Mouse (Mus musculus) stomach, embryonic 14.5 days (tissue): ENCODE measurements around the gene Tmod2. TPM values are rescaled to one million over a fixed set of nuclear protein-coding genes. Genes with fewer than 3 reads are reported as not detected.
A peak's percentile ranks its signal among the peaks of the same experiment; 100 is the strongest.

Experiments
- ATAC-seq: fragments of 200-750 bp; cut with Nextera tagmentation; 2 replicates; pipeline ENCODE4 v1.8.0; 2017; ENCODE audit warnings: low read depth, moderate TSS enrichment; ENCODE audit not compliant: insufficient number of reproducible peaks, insufficient read depth, low FRiP score
- H3K27ac ChIP-seq: fragments of 300-500 bp; sonication (generic); 2 replicates; pipeline ENCODE4 v1.5.1; 2014; ENCODE audit warnings: mild to moderate bottlenecking, low read length, moderate library complexity, mixed read lengths
- H3K27me3 ChIP-seq: fragments of 300-500 bp; sonication (generic); 2 replicates; pipeline ENCODE4 v1.6.1; 2014; ENCODE audit warnings: low read length, control low read depth, mixed read lengths; ENCODE audit not compliant: control insufficient read depth, insufficient read depth
- H3K36me3 ChIP-seq: fragments of 300-500 bp; sonication (generic); 2 replicates; pipeline ENCODE4 v1.6.1; 2014; ENCODE audit warnings: mild to moderate bottlenecking, control low read depth, low read length, moderate library complexity, mixed read lengths; ENCODE audit not compliant: control insufficient read depth, insufficient read depth
- H3K4me1 ChIP-seq: fragments of 300-500 bp; sonication (generic); 2 replicates; pipeline ENCODE4 v1.6.1; 2014; ENCODE audit warnings: low read length, control low read depth, mixed read lengths; ENCODE audit not compliant: control insufficient read depth, insufficient read depth
- H3K4me2 ChIP-seq: fragments of 300-500 bp; sonication (generic); replicated peaks from 2 replicates; pipeline ENCODE4 v1.6.1; 2014; ENCODE audit warnings: low read depth, low read length, control low read depth
- H3K4me3 ChIP-seq: fragments of 300-500 bp; sonication (generic); 2 replicates; pipeline ENCODE4 v1.5.1; 2014; ENCODE audit warnings: low read depth, low read length, control low read depth
- H3K9ac ChIP-seq: fragments of 300-500 bp; sonication (generic); replicated peaks from 2 replicates; pipeline ENCODE4 v1.6.1; 2014; ENCODE audit warnings: low read depth, mild to moderate bottlenecking, control low read depth, low read length, moderate library complexity, mixed read lengths
- H3K9me3 ChIP-seq: fragments of 300-500 bp; sonication (generic); 2 replicates; pipeline ENCODE4 v1.6.1; 2016; ENCODE audit warnings: low read depth, low read length, control low read depth; ENCODE audit not compliant: control insufficient read depth
- WGBS: fragments of 180-500 bp; shearing (Covaris S2); extraction: QIAGEN DNeasy Blood & Tissue Kit; methylation state at CpG from one replicate; pipeline ENCODE4 v1.1.7; 2014; 5-methylcytosine and 5-hydroxymethylcytosine counted together
- polyA plus RNA-seq: library from polyadenylated mRNA; unstranded; fragments of >200 nt; fragmentation: Nextera tagmentation; extraction: Ambion mirVana; gene quantifications from 2 replicates; pipeline ENCODE4 v1.2.1, GENCODE M21; 2014

Tmod2 gene
- polyA plus RNA-seq, 1 experiment from 2014 or later = 17.6 TPM

DNA sequence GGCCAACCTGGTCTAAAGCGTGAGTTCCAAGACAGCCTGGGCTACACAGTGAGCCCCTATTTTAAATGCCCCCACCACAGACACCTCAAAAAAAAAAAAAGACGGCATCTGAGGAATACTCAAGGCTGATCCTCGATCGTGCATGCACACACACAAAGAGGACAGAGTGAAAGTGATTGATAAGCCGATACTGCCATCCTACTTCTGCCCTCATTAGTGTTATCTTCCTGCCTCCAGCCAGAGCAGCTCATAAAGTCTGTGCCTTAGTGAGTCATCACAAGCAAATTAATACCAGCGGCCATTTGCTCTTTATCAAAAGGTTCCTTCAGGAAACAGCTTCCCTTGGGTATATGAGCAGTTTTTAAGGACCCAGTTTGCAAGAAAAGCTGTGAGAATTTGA is 47.5 kb downstream of the Tmod2 start:
- Histone ChIP-seq H3K4me3 (no peak overlapping the region), H3K9me3 (no peaks in the 10 kb centered on the region), H3K27ac (no peak overlapping the region), H3K9ac (no peak overlapping the region), H3K27me3 (no peaks in the 10 kb centered on the region), H3K4me2 (no peak overlapping the region), H3K36me3 (no peaks in the 10 kb centered on the region), H3K4me1 (no peaks in the 10 kb centered on the region)
- WGBS = 66% methylated on average over 6 of the region's 6 CpGs
- ATAC-seq = no peak

DNA sequence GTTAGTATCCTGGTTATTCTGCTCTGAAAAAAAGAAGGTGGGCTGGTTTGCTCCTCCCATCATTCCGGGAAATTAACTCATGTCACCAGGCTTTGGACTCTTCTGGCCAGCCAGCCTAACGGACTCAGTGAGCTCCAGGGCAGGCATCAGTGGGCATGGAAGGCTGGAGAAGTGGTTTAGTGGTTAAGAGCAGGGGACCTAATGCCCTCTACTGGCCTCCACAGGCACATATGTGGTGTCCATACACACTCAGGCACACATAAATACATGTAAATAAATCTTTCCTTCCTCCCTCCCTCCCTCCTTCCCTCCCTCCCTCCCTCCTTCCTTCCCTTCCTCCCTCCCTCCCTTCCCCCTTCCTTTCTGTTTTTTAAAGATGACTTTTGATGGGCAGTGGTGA is 47.9 kb downstream of the Tmod2 start:
- no peak overlapping the region for H3K27ac ChIP-seq
- no peak for ATAC-seq
- H3K4me1 ChIP-seq = no peaks in the 10 kb centered on the region
- H3K36me3 ChIP-seq = no peaks in the 10 kb centered on the region
- H3K4me2 ChIP-seq = no peak overlapping the region
- H3K4me3 ChIP-seq = no peak overlapping the region
- H3K27me3 ChIP-seq = no peaks in the 10 kb centered on the region
- 67% methylated on average over 2 of the region's 2 CpGs for WGBS
- H3K9ac ChIP-seq = no peak overlapping the region
- H3K9me3 ChIP-seq = no peaks in the 10 kb centered on the region

DNA sequence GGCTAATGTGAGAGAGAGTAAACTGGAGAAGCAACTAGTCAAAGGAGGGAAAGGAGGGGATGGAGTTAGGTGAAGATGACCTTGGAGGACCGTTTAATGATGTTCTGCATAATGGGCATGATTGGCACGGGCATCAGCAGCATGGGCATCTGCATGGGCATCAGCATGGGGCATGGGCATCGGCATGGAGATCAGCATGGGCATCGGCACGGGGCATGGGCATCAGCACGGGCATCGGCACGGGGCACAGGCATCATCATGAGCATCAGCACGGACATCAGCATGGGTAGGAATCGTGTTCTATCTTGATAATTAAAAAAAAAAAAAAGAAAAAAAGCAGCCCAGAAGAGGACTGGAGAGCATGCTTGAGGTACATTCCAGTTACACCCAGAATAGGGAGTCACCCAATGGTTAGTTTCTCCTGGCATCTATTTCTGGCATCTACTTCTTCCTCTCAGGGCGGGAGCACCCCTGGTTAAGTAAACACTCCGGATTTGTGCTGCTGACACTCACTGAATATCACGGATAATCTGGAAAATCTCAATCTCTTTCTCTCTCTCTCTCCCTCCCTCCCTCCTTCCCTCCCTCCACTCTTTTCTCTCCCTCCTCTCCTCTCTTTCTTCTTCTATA is 50.0 kb downstream of the Tmod2 start:
- ATAC-seq = no peak
- no peaks in the 10 kb centered on the region for H3K36me3 ChIP-seq
- H3K9me3 ChIP-seq = no peaks in the 10 kb centered on the region
- H3K4me1 ChIP-seq = peaks cover 6% of the 10 kb centered on the region
- no peaks in the 10 kb centered on the region for H3K27me3 ChIP-seq
- 78% methylated on average over 13 of the region's 13 CpGs for WGBS
- no peak overlapping the region for H3K27ac ChIP-seq
- no peak overlapping the region for H3K9ac ChIP-seq
- no peak overlapping the region for H3K4me3 ChIP-seq
- no peak overlapping the region for H3K4me2 ChIP-seq

DNA sequence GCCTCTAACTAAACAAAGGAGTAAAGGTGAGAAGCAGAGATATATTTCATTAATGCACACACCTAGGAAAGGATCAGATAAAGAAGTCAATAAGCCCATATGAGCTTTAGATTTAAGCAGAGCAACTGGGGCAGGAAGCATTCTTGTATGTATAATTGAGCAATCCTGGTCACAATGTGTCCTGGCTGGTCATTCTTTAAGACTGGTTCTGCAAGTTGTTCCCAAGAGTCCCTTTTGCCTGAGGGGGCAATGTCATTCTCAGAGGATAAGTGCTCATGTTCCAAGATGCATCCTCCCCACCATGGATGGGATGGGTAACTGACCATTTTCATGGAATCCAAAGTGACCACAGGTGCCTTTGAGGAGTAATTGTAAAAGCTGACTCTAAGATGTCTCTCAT is 50.8 kb downstream of the Tmod2 start:
- H3K27ac ChIP-seq = no peak overlapping the region
- H3K27me3 ChIP-seq = no peaks in the 10 kb centered on the region
- no peaks in the 10 kb centered on the region for H3K9me3 ChIP-seq
- no peak for ATAC-seq
- no peaks in the 10 kb centered on the region for H3K36me3 ChIP-seq
- no peak overlapping the region for H3K4me3 ChIP-seq
- H3K4me1 ChIP-seq = peaks cover 6% of the 10 kb centered on the region
- H3K9ac ChIP-seq = no peak overlapping the region
- no peak overlapping the region for H3K4me2 ChIP-seq

DNA sequence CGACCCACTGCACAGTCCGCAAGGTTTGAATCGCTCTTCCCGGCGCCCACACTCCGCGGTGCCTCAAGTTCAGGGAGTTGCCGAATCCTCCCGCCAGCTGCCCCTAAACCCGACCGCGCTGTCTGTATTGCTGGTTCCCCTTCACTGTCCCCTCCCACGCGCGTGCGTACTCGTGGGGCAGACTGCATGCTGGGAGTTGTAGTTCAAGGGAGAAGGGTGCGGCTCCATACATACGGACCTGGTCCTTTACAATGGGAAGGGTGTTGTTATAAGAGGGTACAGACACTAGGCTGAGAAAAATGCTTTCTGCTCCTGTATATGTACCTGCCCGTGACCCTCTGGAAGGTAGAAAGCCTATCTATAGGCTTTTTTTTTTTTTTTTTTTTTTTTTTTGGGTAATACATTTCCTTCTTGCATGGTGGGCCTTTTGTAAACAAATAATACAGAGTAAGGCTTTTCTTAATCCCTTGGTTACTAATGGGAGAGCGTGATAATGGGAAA is 51.6 kb downstream of the Tmod2 start, which contains the start of gene Tmod3:
Gene Tmod3, minus strand, starts transcription at position 146 of the 501 bp plus-strand sequence.
- Histone ChIP-seq H3K27me3 (no peaks in the 10 kb centered on the region), H3K9me3 (no peaks in the 10 kb centered on the region), H3K4me3 (peak within 1 kb of the TSS; percentile 92), H3K27ac (peak within 1 kb of the TSS; percentile 96), H3K36me3 (no peaks in the 10 kb centered on the region), H3K4me2 (peak within 1 kb of the TSS; percentile 49), H3K9ac (peak within 1 kb of the TSS; percentile 70), H3K4me1 (peaks cover 6% of the 10 kb centered on the region)
- WGBS = under 1% methylated on average over 21 of the region's 21 CpGs
- ATAC-seq = peak; percentile 97

DNA sequence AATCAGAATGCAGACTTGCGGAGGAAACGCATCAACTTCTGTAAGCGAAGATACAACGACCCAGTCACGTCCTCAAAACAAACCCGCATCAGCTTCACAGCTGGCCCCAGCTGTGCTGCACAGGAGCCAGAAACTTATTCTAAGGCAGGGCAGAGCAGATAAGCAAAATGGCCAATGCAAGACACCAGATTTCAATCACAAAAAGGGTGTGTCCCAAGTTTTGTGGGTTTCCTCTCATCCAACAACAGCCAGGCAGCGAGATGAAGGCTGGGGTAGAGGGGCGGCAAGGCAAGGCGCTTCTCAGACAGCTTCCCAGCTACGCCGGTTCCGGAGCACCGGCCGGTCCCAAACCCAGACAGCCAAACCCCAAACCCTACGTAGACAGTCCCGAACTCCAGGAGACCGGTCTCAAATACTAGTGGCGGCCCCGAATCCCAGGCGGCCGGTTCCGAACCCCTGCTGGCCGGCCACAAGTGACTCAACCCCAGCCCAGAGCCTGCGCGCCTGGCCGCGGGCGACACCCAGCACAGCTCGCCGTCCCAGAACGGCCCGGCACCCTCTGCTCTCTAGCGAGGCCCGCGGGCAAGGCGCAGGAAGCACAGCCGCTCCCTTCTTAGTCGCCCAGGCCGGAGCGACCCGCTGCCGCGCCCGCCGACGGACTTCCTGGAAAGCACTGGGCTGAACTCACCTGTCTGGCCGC is 52.2 kb downstream of the Tmod2 start:
- H3K4me2 ChIP-seq = peak overlapping the region; percentile 49
- H3K9ac ChIP-seq = peak overlapping the region; percentile 70
- peaks cover 6% of the 10 kb centered on the region for H3K4me1 ChIP-seq
- peak; percentile 87 for ATAC-seq
- H3K9me3 ChIP-seq = no peaks in the 10 kb centered on the region
- peak overlapping the region; percentile 96 for H3K27ac ChIP-seq
- no peaks in the 10 kb centered on the region for H3K36me3 ChIP-seq
- H3K4me3 ChIP-seq = peak overlapping the region; percentile 92
- no peaks in the 10 kb centered on the region for H3K27me3 ChIP-seq
- WGBS = under 1% methylated on average over 47 of the region's 47 CpGs

DNA sequence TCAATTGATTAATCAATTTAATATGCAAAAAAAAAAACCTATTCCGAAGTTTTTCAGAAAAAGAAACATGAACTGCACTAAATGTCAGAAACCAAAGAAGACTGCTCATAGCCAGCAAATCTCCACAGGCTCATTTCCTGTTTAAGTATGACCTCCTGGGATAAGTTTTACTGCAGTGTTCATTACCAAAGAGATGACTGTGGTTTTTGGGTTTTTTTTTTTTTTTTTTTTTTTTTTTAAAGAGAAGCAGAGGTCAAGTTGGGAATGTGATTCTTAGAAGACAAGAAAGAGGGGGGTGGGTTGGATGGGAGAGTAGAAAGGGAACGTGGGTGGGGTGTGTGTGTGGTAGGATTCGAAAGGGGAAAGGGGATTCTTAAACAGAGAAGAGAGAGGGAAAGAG is 52.8 kb downstream of the Tmod2 start:
- Histone ChIP-seq H3K9ac (peak overlapping the region; percentile 70), H3K27me3 (no peaks in the 10 kb centered on the region), H3K9me3 (no peaks in the 10 kb centered on the region), H3K4me2 (peak overlapping the region; percentile 49), H3K4me1 (peaks cover 8% of the 10 kb centered on the region), H3K27ac (peak overlapping the region; percentile 96; the same call in 1 of the 2 replicates), H3K4me3 (peak overlapping the region; percentile 92), H3K36me3 (no peaks in the 10 kb centered on the region)
- WGBS = 11% methylated on average over 3 of the region's 3 CpGs
- no peak for ATAC-seq

DNA sequence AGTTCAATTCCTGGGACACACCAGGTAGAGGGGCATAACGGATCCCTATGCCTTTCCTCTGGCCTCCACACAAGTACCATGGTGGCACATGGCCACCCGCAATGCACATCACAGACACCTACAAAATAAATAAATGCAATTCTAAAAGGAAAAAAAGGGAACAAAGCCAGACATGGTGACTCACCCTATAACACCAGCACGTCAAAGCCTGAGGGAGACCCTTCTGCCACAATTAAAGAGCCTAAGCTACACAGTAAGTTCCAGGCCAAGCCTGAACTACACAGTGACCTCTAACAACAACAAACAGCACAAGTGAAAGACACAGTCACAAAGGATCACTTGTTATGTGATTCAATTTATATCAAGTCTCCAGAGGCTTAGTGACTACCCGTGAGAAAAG is 57.4 kb downstream of the Tmod2 start:
- no peaks in the 10 kb centered on the region for H3K36me3 ChIP-seq
- 71% methylated on average over 4 of the region's 4 CpGs for WGBS
- H3K9ac ChIP-seq = no peak overlapping the region
- no peak overlapping the region for H3K4me2 ChIP-seq
- peaks cover 16% of the 10 kb centered on the region for H3K4me1 ChIP-seq
- ATAC-seq = no peak
- H3K4me3 ChIP-seq = no peak overlapping the region
- no peaks in the 10 kb centered on the region for H3K27me3 ChIP-seq
- H3K9me3 ChIP-seq = 0 out of 2 replicates have a peak, but pooled peaks cover 6% of the 10 kb centered on the region
- H3K27ac ChIP-seq = no peak overlapping the region
